Mouse (Mus musculus) liver, embryonic 14.5 days (tissue): ENCODE results near the gene Grb14. TPM values are rescaled to one million over a fixed set of nuclear protein-coding genes. Genes with fewer than 3 reads are reported as not detected.

Experiments
- ATAC-seq: fragments of 200-750 bp; cut with Nextera tagmentation; 2 replicates; pipeline ENCODE4 v1.8.0; 2017; ENCODE audit warnings: moderate number of reproducible peaks, mild to moderate bottlenecking, moderate library complexity; ENCODE audit not compliant: insufficient read depth
- DNase-seq, 3 experiments: peaks; one replicate each; pipeline ENCODE4 v3.0.0-alpha.2; 2012 to 2013; ENCODE audit warnings: low read depth in 3 of 3, low spot score in 3 of 3
- H3K27ac ChIP-seq: fragments of 300-500 bp; sonication (generic); 2 replicates; pipeline ENCODE4 v1.5.1; 2014; ENCODE audit warnings: moderate library complexity, mild to moderate bottlenecking, control low read depth, inconsistent platforms
- H3K27me3 ChIP-seq: fragments of 300-500 bp; sonication (generic); 2 replicates; pipeline ENCODE4 v1.6.1; 2014; ENCODE audit warnings: mild to moderate bottlenecking, low read length, moderate library complexity; ENCODE audit not compliant: control insufficient read depth, insufficient read depth
- H3K36me3 ChIP-seq: fragments of 300-500 bp; sonication (generic); replicated peaks from 2 replicates; pipeline ENCODE4 v1.6.1; 2014; ENCODE audit warnings: low read depth; ENCODE audit not compliant: control insufficient read depth, insufficient read depth
- H3K4me1 ChIP-seq, 2 experiments: fragments of 200-500 bp in 1 of 2; fragments of 300-500 bp in 1 of 2; sonication (generic) in 1 of 2; replicated peaks; 2 replicates each; pipeline ENCODE4 v1.6.1; 2012 to 2014; ENCODE audit warnings: antibody characterized with exemption in 1 of 2, inconsistent platforms in 1 of 2, low read length in 1 of 2; ENCODE audit not compliant: control insufficient read depth in 2 of 2, insufficient read depth in 2 of 2
- H3K4me2 ChIP-seq: fragments of 300-500 bp; sonication (generic); 2 replicates; pipeline ENCODE4 v1.6.1; 2014; ENCODE audit warnings: low read depth, mild to moderate bottlenecking, control low read depth, moderate library complexity
- H3K4me3 ChIP-seq, 2 experiments: fragments of 200-500 bp in 1 of 2; fragments of 300-500 bp in 1 of 2; sonication (generic) in 1 of 2; 2 replicates each; pipeline ENCODE4 v1.5.1; 2012 to 2014; ENCODE audit warnings: low read depth in 2 of 2, low read length in 2 of 2, mild to moderate bottlenecking in 2 of 2, control low read depth in 1 of 2, inconsistent platforms in 1 of 2, moderate library complexity in 1 of 2; ENCODE audit not compliant: insufficient read depth in 1 of 2
- H3K9ac ChIP-seq: fragments of 300-500 bp; sonication (generic); replicated peaks from 2 replicates; pipeline ENCODE4 v1.6.1; 2014; ENCODE audit warnings: mild to moderate bottlenecking, control low read depth, moderate library complexity
- H3K9me3 ChIP-seq: fragments of 300-500 bp; sonication (generic); 2 replicates; pipeline ENCODE4 v1.6.1; 2016; ENCODE audit warnings: low read length, mixed read lengths; ENCODE audit not compliant: control insufficient read depth
- CTCF ChIP-seq: IDR thresholded peaks from 2 replicates; pipeline ENCODE4 v1.5.1; 2016; ENCODE audit warnings: antibody characterized with exemption, low read depth, control low read depth
- EP300 ChIP-seq: IDR thresholded peaks from 2 replicates; pipeline ENCODE4 v1.6.1; 2016; ENCODE audit warnings: antibody characterized with exemption, low read depth
- WGBS: fragments of 180-500 bp; shearing (Covaris S2); extraction: QIAGEN DNeasy Blood & Tissue Kit; methylation state at CpG from one replicate; pipeline ENCODE4 v1.1.7; 2014; ENCODE audit not compliant: insufficient replicate concordance; 5-methylcytosine and 5-hydroxymethylcytosine counted together
- polyA plus RNA-seq, 2 experiments: library from polyadenylated mRNA; depleted of rRNA in 1 of 2; stranded (reverse) in 1 of 2; unstranded in 1 of 2; fragments of >200 nt; fragmentation: Nextera tagmentation in 1 of 2; extraction: Ambion mirVana in 1 of 2; gene quantifications; 2 replicates each; pipeline versions ENCODE4 v1.2.1 to v1.2.3; 2012 to 2014

The Grb14 gene
- polyA plus RNA-seq, 2 experiments: 2.4 to 6.7 TPM

DNA sequence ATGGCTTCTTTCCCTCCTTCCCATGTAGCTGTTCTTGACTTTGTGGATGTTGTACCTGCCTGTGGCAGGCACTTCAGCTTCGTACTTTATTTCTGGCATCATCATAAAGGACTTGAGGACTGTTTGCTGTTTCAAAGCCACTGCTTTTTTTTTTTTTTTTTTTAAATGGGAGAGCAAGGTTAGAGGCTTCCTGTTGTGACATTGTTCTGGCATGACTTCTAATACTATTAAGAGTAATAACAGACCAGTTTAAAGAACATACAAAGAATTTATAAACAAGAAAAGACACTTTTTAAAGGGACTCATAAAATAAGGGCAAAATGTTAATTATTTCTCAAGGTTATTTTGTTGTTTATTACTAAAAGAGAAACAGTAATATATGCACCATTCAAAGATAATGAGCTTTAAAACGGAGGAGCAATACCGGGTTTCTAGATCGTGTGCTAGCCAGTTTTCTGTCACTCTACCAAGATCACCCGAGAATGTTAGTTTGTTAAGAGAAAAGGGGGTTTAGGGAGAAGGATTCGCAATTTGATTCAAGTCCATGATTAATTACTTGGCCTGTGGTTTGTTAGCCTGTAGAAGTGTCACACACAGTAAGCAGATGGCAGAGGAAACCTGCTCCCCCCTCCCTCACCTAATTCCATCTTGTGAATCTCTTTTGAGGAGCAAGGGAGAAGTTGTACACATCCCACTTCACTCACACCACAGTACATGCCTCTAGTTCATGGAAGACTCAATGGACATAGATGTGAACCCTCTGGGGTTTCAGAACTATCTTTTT, 23.6 kb upstream of the Grb14 start:
- no peaks in the 10 kb centered on the region for H3K27me3 ChIP-seq
- no peak overlapping the region for H3K4me3 ChIP-seq
- no peaks in the 10 kb centered on the region for H3K4me1 ChIP-seq
- H3K27ac ChIP-seq: no peak overlapping the region
- H3K9me3 ChIP-seq: no peaks in the 10 kb centered on the region
- no peak overlapping the region for H3K4me2 ChIP-seq
- no peak for DNase-seq
- no peak for ATAC-seq
- no peaks in the 10 kb centered on the region for H3K36me3 ChIP-seq
- TF ChIP-seq CTCF: no peak
- no peak for TF ChIP-seq EP300
- WGBS: 53% methylated on average over 6 of the region's 6 CpGs
- H3K9ac ChIP-seq: no peak overlapping the region

DNA sequence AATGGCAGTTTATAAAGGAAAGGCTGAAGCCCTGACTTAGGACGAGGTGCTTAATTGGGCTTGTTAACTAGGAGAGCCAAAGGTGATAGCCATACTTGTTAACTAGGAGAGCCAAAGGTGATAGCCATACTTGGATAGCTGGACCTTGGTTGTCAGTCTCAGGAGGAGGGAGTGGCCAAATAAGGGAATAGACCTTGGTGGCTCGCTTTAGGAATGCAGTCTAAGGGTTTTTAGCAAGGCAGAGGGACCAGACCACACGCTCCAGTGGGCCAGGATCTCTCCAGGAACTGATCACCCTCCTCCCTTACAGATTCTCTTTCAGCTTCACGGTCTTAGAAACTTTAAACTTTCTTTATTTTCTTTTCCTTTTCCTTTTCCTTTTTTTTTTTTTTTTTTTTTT, 13.4 kb upstream of the Grb14 start:
- Histone ChIP-seq H3K4me3 (no peak overlapping the region), H3K4me1 (no peaks in the 10 kb centered on the region), H3K4me2 (no peak overlapping the region), H3K36me3 (no peaks in the 10 kb centered on the region), H3K9ac (no peak overlapping the region), H3K9me3 (no peaks in the 10 kb centered on the region), H3K27me3 (no peaks in the 10 kb centered on the region), H3K27ac (no peak overlapping the region)
- 16% methylated on average over 4 of the region's 4 CpGs for WGBS
- no peak for ATAC-seq
- no peak for DNase-seq
- TF ChIP-seq EP300: no peak
- TF ChIP-seq CTCF: no peak

DNA sequence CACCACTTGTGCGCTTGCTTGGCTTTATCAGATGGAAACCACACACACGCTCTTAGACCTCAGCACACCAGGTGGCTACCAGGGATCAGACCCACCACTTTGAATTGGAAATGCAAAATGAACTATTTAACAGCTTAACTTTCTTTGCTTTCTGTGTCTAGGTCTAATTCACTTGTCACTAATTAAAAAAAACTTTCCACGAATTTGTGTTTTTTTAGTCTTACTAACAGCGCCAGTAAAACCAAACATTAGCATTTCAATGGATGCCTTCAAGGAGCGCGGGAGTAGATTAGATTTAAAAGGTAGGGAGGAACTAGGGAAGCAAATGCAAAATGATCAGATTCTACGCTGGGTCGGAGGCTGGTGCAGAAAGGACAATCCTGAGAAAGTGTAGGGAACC, 12.8 kb upstream of the Grb14 start:
- TF ChIP-seq CTCF: no peak
- TF ChIP-seq EP300: no peak
- Histone ChIP-seq H3K4me3 (no peak overlapping the region), H3K9me3 (no peaks in the 10 kb centered on the region), H3K9ac (no peak overlapping the region), H3K4me1 (no peaks in the 10 kb centered on the region), H3K4me2 (no peak overlapping the region), H3K27ac (no peak overlapping the region), H3K27me3 (no peaks in the 10 kb centered on the region), H3K36me3 (no peaks in the 10 kb centered on the region)
- DNase-seq: no peak
- ATAC-seq: no peak
- WGBS: 38% methylated on average over 8 of the region's 8 CpGs

DNA sequence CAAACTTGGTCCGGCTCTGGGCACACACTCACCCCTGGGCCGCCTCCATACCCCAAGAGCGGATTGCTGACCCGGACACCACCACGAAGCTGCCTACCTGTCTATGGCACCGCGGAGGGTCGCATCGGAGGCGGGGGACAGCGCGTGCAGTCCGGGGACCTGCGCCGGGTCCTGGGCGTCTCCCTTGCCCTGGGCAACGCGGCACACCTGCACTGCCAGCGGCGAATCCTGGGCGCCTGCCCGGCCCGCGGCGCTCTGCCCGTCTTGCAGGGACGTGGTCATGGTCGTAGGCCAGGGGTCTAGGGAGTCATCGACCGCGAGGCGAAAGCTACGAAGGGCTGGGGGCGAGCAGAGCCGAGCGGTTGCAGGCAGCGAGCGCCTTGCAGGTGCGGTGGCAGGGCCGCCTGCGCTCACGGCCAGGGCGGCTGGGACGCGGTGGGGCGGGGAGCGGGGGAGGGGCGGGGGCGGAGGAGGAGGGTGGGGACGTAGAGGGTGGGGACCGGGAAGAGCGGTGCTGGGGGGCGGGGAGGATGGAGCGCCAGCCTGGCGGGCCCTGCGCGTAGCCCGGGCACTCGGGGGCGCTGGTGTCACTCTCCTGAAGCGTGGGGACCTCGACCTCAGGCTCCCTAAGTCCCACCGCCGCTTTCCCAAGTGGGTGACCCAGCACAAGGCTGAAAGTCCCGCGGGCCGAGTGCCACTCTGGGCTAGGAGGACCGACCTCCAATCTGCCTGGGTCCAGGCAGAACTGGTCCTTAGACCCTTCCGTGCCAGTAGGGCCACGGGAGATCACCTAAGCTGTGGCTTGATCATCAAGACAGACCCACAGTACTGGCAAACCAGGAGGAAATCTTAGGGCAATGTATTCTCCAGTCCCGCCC, 2.2 kb downstream of the Grb14 start:
- H3K27me3 ChIP-seq: peaks cover 8% of the 10 kb centered on the region; the same call in 1 of the 2 replicates
- no peaks in the 10 kb centered on the region for H3K9me3 ChIP-seq
- under 1% methylated on average over 58 of the region's 71 CpGs for WGBS
- DNase-seq (no peak), ATAC-seq (peak; percentile 78)
- no peaks in the 10 kb centered on the region for H3K4me1 ChIP-seq
- H3K9ac ChIP-seq: no peak overlapping the region
- H3K27ac ChIP-seq: no peak overlapping the region
- H3K4me3 ChIP-seq: peak overlapping the region; percentile 58 to 59
- H3K36me3 ChIP-seq: no peaks in the 10 kb centered on the region
- TF ChIP-seq CTCF (peak; percentile 42; the same call in 1 of the 2 replicates), EP300 (no peak)
- H3K4me2 ChIP-seq: peak overlapping the region; percentile 58
